Mouse (Mus musculus) monocyte, adult 5-6 weeks (primary cell): Measurements from ENCODE around the gene Babam2. TPM values are rescaled to one million over a fixed set of nuclear protein-coding genes. Genes with fewer than 3 reads are reported as not detected.

ENCODE experiments used
- ATAC-seq: fragments of 153-309, 156-312 bp; replicated peaks from 2 replicates; pipeline ENCODE4 v1.8.0; 2017; ENCODE audit warnings: mild to moderate bottlenecking; ENCODE audit not compliant: low TSS enrichment, insufficient number of reproducible peaks, severe bottlenecking, poor library complexity, low FRiP score
- total RNA-seq: library from RNA; stranded (forward); fragments of 200-1000, 200-491, 200-594 nt; gene quantifications from 3 replicates; pipeline ENCODE4 v1.2.3, GENCODE M21; 2017

Gene Babam2
- total RNA-seq, 1 experiment from 2014 or later = 35.1 TPM

DNA sequence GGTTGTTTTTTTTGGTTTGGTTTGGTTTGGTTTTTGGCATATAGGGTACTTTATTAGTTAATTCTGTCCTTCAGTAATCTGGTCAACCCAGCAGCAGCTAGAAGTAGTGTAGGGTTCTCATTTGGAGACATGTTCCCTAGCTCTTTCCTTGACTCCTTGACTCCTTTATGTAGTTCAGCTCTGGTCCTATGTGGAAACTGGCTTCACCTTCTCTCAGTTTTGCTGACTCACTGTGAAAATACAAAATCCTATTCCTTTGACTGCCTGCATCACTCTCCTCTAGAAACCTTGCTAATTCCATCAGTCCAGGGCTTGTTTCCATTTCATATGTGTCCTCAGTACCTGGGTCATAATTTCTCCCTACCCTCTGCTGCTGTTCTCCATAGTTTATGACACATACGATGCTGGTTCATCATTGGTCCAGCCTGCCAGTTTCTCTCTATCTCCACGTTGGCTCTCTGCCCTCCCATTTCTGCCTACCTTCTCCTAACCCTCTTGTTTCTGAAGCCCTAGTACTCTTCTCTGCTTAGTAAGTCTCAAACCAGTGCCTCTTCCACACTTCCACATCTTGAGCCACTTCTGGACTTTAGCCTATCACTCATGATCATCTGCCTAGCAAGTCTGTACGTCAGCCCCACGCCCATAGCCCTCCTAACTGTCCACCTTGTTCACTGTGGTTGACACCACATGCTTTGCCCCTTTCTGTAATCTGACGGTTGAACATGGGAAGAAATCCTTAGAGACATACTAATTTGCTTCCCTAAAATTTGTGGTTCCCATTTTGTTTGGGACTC lies 163.5 kb downstream of the Babam2 start:
- no peak for ATAC-seq

DNA sequence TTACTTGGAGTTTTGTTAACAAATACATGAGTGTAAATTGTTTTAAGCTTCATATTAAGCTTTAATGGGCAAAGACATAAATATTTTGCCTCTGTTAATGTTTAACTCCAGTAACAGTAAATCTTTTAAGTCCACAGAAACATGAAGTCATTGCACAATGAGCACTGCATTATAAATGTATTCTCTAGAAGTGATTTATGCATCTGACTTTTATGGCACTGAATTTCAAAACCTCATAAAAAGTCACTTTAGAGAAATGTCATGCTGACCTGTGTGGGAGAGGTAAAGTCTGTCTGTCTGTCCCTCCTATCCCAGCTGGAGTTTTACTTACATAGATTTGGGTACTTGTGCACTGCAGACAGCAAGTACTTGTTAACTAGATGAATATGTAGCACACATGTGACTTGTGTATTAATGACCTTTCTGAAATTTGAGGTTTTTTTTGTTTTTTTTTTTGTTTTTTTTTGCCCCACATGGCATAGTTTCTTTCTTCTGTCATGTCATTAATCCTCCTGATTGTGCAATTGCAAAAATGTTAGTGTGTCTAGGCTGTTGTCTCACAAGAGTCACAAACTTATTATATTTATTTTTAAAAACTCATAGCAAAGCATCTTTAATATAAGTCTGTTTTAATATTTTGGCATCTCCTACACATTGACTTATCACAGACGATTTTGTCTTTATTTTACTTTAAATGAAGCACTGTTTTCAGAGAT lies 165.4 kb downstream of the Babam2 start:
- ATAC-seq = no peak

DNA sequence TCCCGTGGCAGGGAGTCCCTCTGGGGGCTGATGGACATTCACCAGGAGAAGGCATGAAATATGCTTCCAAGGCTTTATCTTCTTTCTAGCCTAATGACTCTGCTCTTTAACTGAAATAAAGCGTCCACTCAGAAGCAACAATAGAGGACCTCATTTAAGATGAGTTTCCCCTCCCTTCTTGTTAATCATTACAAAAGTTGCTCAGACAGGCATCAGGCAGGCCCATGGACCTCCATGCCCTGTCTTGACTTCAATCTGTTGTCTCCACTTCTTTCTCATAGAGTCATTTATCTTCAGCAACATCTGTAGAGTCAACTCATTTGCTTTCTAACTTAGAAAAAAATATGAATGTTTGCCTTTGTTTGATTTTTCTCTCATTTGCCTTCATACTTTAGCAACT lies 166.6 kb downstream of the Babam2 start:
- no peak for ATAC-seq

DNA sequence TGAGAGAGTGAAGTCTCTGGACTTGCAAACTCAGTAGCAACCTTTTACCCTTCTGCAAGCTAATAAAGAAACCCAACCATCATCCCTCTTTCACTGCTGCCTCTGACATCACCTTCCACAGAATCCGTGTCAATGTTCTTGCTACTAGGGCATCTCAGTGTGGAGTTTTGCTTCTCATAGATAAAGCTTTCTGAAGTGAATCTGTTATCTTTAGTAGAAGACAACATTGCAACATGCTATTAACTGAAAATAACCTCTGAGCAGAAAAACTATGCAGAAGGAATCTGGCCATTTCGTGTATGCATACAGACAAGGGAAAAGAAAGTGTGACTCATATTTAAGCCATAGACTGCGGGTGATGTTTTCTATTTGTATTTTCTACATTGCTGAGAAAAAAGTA lies 168.6 kb downstream of the Babam2 start:
- ATAC-seq = no peak

DNA sequence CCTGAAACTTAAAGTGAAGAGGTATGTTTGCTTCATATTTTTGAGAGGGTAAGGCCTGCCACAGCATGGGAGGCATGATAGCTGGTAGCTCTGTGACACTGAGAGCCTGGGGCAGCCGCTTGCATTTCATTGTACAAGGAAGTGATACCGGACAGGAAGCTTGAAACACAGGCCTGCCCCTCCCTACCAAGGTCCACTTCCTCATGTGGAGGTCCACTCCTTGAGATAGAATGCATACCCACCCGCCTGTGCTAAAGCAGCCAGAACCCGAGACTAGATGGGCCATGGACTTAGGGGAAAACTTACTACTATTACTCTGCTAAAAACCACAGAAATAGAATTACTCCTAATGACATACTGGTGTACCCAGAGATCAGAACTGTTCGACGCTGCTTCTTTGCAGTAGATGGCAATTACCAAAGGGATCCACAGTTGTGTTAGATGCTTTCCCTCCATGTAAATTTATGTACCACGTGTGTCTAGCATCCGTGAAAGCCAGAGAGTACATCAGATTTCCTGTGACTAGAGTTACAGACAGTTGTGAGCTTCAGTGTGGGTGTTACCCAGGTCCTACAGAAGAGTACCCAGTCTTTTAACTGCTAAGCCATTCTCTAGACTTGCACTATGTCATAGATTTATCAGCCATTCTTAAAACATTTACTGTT lies 173.5 kb downstream of the Babam2 start:
- peak; percentile 99 for ATAC-seq

DNA sequence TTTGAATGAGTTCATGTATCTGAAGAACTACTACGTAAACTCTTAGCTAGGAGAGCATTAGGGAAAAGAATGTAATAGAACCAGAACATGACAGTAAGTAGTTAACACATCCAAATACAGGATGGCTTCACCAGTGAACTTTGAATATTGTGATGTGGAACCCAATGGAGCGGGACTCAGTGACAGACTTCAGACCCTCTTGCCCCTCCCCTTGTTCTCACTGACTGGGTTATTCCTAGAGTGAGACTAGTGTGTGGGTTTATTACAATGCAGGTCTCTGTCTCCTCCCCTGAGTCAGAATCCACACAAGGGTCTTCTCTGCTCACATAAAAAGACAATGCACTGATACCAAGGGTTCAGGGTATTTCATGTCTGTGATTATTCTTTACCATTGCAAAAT lies 175.8 kb downstream of the Babam2 start:
- no peak for ATAC-seq

DNA sequence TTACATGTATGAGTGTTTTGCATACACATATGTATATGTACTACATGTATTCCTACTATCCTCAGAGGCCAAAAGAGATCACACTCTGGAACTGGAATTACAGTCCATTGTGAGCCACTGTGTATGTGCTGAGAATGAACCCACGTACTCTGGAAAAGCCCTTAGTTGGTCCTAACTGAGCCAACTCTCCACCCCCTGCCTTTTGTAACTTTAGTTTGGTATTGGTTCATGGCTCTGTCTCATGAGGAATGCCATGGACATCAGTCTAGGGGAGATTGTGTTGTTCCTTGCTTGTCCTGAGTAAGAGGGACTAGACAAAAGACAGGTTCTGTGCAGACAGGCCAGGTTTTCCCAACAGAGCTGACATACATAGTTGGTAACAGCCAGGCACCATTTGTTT lies 177.1 kb downstream of the Babam2 start:
- ATAC-seq = no peak

DNA sequence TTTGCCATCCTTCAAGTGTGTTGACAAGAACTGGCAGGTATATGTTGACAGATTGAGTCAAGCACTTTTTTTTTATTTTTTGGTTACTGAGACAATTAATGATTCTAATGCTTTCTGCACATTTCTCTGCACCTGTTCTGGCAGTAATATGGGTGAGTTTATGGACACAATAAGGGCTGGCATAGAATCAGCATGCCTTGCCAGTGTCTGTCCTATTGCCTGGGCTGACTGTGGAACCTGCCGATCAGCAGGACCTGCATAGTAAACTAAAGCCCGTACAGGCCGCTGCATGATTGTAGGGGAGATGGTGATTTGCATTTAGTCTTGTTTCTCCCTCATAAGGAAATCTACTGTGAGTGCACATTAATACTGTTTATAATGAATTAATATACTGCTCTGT lies 178.0 kb downstream of the Babam2 start:
- no peak for ATAC-seq

DNA sequence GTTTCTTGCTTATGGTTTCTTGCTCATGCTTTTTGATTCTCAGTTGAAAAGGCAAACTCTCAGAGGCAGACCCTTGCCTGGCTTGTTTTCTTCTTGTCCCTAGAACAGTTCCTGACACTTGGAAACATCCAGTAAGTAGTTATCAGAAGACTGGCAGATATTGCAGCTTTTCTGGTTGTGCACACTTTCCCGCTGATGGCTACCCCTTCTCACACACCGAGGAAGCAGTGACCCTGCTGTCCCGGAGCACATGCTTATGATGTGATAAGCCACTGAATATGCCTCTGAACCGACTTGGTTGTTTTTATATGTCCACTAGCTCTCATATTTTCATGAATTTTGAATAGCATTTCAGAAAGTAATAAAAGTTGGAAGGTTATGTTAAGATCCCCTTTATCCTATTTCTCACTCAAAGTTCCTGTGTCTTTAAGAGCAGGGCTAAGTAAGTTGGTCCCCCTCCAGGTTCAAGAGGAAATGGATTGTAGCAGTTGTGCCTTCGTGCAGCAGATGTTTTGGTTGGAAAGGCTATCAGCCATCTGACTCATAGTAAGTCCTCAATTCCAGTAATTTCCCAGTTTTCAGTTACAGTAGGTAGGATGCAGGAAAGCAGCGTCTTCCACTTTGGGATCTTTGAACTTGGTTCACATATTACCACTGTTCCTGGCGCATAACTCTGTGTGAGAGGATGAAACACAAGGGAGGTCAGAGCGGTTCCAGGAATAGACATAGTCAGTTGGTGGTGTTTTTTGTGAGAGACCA lies 178.9 kb downstream of the Babam2 start:
- ATAC-seq = no peak

DNA sequence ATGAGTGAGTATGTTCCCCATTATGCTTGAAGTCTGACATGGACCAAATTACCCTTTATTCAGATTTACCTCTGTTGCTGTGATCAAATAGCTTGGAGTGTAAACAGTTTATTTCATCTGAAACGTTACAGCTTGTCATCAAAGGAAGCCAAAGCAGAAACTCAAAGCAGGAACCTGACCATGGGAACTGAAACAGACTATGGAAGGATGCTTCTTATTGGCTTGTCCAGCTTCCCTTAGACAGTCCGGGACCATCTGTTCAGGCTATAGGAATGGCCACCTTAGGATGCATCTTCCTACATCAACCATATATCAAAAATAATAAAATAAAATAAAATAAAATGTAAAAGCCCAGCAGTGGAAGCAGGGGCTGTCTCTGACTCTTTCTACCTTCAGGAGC lies 183.0 kb downstream of the Babam2 start:
- ATAC-seq = peak; percentile 67; the same call in 1 of the 2 replicates

DNA sequence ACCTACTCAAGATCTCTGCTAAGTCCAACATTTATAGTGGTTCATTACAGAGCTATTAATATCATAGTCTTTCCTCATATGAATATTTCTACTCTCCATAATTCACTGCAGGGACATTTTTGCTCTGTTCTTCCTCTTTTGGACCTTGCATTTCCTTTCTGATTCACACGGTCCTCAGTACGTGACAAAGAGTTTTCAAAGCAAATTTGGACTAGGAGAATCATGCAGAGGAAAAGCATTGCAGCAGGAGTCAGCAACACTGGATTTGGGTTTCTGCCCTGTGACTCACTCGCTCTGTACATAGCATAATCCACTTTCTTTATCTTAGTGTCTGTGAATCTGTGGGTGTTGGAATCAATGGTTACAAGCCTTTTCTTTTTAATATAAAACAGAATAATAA lies 184.8 kb downstream of the Babam2 start:
- peak; percentile 74 for ATAC-seq

DNA sequence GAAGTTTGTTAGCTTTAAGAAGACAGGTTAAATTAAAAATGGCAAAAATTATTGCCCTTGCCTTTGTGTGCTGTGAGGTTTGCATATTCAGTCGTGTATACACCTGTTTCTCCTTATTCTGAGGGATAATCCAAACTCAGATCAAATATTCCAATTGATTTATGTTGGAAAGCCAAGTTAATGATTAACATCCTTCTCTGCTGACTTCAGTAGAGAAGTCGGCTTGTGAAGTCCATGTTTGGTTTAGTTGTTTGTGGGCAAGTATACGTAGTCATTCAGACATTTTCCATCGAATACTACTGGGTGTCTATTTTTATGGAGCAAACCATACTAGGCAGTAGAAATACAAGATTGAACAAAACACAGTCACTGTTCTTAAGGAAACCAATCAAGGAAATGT lies 187.5 kb downstream of the Babam2 start:
- no peak for ATAC-seq

DNA sequence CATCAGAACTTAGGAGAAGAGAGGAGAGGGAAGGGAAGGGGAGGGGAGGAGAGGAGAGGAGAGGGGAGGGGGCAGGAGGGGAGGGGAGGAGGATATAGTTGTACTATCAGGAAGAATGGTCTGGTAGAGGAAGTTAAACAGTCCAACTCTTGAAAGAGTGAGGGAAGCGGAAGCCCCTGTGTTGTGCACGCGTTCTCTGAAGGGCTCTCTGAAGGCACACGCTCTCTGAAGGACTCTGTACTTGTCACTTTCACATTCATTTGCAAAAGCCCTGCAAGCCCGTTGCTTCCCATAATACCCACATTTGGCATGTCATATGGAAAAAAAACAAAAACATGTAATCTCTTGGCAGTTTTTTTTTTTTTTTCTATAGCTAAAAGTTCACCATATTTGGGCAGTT lies 190.1 kb downstream of the Babam2 start:
- peak; percentile 66 for ATAC-seq

DNA sequence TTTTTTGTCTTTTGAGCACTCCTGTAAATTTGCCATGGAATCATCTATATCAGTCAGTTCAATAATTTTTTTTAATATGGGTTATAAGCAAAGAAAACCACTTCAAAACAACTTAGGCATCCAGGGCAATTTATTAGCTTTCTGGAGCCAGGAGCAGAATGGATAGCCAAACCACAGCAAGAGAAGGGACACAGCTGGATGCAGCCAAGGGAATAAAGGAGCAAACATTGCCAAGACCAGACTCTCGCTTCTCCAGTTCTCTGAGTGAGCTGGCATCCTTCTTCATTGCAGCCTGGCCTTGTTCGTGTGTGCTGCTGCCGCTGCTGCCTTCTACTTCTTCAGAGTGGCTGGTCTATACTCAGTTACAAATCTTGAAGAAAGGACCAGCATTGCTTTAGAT lies 190.9 kb downstream of the Babam2 start:
- ATAC-seq = no peak

DNA sequence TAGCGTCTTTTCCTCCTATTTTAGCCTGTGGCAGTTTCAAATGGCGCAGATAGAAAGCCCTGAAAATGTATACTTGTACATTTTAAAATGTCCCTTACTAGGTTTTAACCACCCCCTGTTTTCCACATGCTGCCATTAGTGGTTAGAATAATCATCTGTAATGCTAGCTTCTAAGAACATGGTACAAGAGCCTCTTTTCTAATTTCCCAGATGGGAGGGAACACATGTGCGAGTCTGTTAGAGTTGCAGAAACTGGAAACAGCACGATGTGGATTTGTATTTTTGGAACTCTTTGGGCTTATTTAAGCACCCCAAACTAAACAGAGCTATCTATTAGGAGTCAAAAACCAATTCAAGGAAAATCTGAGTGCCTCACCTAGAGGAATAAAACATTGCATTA lies 195.1 kb downstream of the Babam2 start:
- no peak for ATAC-seq

DNA sequence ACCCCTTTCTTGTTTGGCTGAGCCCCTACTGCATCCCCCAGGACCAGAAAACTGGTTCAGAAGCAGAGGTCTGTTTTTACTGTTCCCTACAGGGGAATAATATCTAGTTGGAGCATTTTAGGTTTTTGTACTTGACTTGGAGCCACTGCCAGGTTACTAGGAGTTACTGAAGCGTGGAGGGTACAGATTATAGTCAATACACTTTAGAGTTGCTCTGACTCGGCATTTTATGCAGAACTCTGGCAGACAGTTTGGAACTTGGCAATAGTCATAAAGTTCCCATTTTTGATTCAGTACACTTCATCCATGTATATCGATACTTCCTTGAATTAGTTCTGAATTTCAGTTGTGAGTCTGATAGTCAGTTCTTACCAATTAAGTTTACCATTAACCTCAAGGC lies 202.4 kb downstream of the Babam2 start:
- no peak for ATAC-seq

DNA sequence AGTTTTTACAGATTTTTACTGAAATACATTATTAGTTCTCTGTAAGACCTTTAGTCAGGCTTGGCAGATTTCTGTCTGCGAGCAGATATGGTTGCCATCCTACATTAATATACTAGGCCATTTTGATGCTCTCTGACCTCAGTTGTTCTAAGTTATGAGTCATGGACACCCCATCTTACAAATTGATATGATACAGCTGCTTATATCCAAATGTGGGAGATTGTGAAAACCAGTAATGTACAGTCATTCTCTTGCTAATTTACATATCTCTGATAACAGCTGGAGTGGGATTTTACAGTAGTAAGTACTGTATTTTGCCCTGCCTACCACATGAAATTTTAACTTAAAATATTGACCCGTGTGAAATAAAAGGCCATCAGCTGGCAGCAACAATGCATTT lies 204.7 kb downstream of the Babam2 start:
- no peak for ATAC-seq

DNA sequence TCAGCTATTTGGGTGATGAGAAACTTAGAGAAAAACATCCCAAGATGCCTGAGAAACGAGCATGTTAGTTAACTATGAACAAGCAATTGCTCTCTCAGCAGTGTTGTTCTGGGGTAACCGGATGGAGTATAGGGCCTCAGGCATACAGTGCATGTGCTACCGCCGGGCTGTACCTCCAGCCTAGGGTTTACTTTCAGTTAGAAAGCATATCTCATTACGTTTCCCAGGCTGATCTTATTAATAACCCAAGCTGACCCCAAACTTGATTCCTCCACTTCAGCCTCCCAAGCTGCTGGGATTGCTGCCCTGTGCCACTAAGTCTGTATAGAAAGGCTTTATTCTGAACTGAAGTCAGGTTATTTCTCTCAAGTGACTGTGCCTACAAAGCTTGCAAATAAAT lies 205.4 kb downstream of the Babam2 start:
- no peak for ATAC-seq

DNA sequence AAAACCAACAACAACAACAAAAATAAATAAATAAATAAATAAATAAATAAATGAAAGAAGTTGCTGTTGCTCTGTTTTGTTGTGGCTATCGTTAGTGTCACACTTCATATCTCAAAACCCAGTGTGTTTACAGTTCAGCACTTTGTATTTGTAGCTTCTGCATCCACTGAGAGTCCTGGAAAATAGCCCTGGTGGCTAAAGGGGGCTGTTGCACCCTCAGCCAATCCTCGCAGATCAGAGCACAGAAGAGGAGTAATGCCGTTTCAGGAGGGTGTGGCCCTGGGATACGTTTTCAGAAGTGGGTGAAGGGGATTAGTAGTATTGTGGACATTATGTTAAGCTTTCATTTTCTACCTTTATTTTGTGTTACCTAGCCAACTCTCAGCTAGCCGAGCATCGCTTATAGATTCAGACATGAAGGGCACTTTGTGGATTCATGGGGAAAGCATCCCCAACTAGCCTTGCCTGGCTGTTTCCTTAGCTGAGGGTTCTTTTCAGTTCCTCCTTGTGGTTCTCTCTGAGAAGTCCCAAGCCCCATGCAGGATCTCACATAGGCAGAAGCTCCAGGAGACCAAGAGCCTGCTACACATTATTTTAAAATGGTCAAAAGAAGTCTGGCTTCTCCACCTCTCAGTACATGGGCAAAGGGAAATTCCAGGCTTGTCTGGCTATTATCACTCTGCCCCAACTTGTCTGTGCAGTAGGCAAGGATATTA lies 207.6 kb downstream of the Babam2 start:
- no peak for ATAC-seq
